Mouse (Mus musculus): ENCODE results near the gene Msrb3. TPM values are rescaled to one million over a fixed set of nuclear protein-coding genes. Genes with fewer than 3 reads are reported as not detected.
"Not testable (repeated sequence)": the region's sequence is repeated elsewhere in the genome, so short reads cannot be mapped to it uniquely, and the experiment has no call there.

Msrb3 gene
- polyA plus RNA-seq, 1 experiment, result 28.9 TPM

GRCm38 (mm10) chr10:120777499-120777898 is 121.4 kb downstream of the Msrb3 start:
- H3K4me3 ChIP-seq (ENCODE audit: insufficient read depth, low read depth, low read length), result no peak overlapping the region
- H3K27ac ChIP-seq (replicated peaks; ENCODE audit: low read depth, low read length), result no peak overlapping the region
- no peaks in the 10 kb centered on the region for H3K4me1 ChIP-seq (ENCODE audit: control insufficient read depth, insufficient read depth, insufficient read length, low read length)

- no peak overlapping the region for H3K4me3 ChIP-seq (ENCODE audit: insufficient read depth, low read depth, low read length)
- H3K27ac ChIP-seq (replicated peaks; ENCODE audit: low read depth, low read length), result no peak overlapping the region
- H3K4me1 ChIP-seq (ENCODE audit: control insufficient read depth, insufficient read depth, insufficient read length, low read length), result no peaks in the 10 kb centered on the region
These were observed 123.5 kb downstream of the Msrb3 start for GRCm38 (mm10) chr10:120775361-120775760.

- Histone ChIP-seq H3K27ac (replicated peaks; ENCODE audit: low read depth, low read length) (no peak overlapping the region), H3K4me3 (ENCODE audit: insufficient read depth, low read depth, low read length) (no peak overlapping the region), H3K4me1 (ENCODE audit: control insufficient read depth, insufficient read depth, insufficient read length, low read length) (no peaks in the 10 kb centered on the region; the same call in 1 of the 2 replicates)
These were observed 131.5 kb downstream of the Msrb3 start for GRCm38 (mm10) chr10:120767418-120767817.

- no peak overlapping the region for H3K4me3 ChIP-seq (ENCODE audit: insufficient read depth, low read depth, low read length)
- no peak overlapping the region for H3K27ac ChIP-seq (replicated peaks; ENCODE audit: low read depth, low read length)
- no peaks in the 10 kb centered on the region; the same call in 1 of the 2 replicates for H3K4me1 ChIP-seq (ENCODE audit: control insufficient read depth, insufficient read depth, insufficient read length, low read length)
These were observed 133.5 kb downstream of the Msrb3 start for GRCm38 (mm10) chr10:120765398-120765797.

- Histone ChIP-seq H3K27ac (replicated peaks; ENCODE audit: low read depth, low read length) (no peak overlapping the region), H3K4me1 (ENCODE audit: control insufficient read depth, insufficient read depth, insufficient read length, low read length) (no peaks in the 10 kb centered on the region; the same call in 1 of the 2 replicates), H3K4me3 (ENCODE audit: insufficient read depth, low read depth, low read length) (no peak overlapping the region)
These were observed 135.0 kb downstream of the Msrb3 start for GRCm38 (mm10) chr10:120763656-120764466.

GRCm38 (mm10) chr10:120762958-120763357 is 135.9 kb downstream of the Msrb3 start:
- no peak overlapping the region for H3K4me3 ChIP-seq (ENCODE audit: insufficient read depth, low read depth, low read length)
- H3K4me1 ChIP-seq (ENCODE audit: control insufficient read depth, insufficient read depth, insufficient read length, low read length), result no peaks in the 10 kb centered on the region; the same call in 1 of the 2 replicates
- H3K27ac ChIP-seq (replicated peaks; ENCODE audit: low read depth, low read length), result no peak overlapping the region

- H3K4me3 ChIP-seq (ENCODE audit: insufficient read depth, low read depth, low read length), result no peak overlapping the region
- no peaks in the 10 kb centered on the region; the same call in 1 of the 2 replicates for H3K4me1 ChIP-seq (ENCODE audit: control insufficient read depth, insufficient read depth, insufficient read length, low read length)
- H3K27ac ChIP-seq (replicated peaks; ENCODE audit: low read depth, low read length), result no peak overlapping the region
These were observed 138.2 kb downstream of the Msrb3 start for GRCm38 (mm10) chr10:120760679-120761078.

- H3K27ac ChIP-seq (replicated peaks; ENCODE audit: low read depth, low read length), result no peak overlapping the region
- H3K4me3 ChIP-seq (ENCODE audit: insufficient read depth, low read depth, low read length), result no peak overlapping the region
- H3K4me1 ChIP-seq (ENCODE audit: control insufficient read depth, insufficient read depth, insufficient read length, low read length), result no peaks in the 10 kb centered on the region; the same call in 1 of the 2 replicates
These were observed 139.0 kb downstream of the Msrb3 start for GRCm38 (mm10) chr10:120759883-120760282.

GRCm38 (mm10) chr10:120752454-120752853 is 146.4 kb downstream of the Msrb3 start:
- Histone ChIP-seq H3K4me3 (ENCODE audit: insufficient read depth, low read depth, low read length) (no peak overlapping the region), H3K27ac (replicated peaks; ENCODE audit: low read depth, low read length) (no peak overlapping the region), H3K4me1 (ENCODE audit: control insufficient read depth, insufficient read depth, insufficient read length, low read length) (no peaks in the 10 kb centered on the region)

GRCm38 (mm10) chr10:120751821-120752261 is 147.1 kb downstream of the Msrb3 start:
- Histone ChIP-seq H3K27ac (replicated peaks; ENCODE audit: low read depth, low read length) (no peak overlapping the region), H3K4me3 (ENCODE audit: insufficient read depth, low read depth, low read length) (no peak overlapping the region)

GRCm38 (mm10) chr10:120751295-120751722 is 147.6 kb downstream of the Msrb3 start:
- no peak overlapping the region for H3K27ac ChIP-seq (replicated peaks; ENCODE audit: low read depth, low read length)

More at GRCm38 (mm10) chr10:120751821-120752261, 147.1 kb downstream of the Msrb3 start:
- no peaks in the 10 kb centered on the region for H3K4me1 ChIP-seq (ENCODE audit: control insufficient read depth, insufficient read depth, insufficient read length, low read length)

GRCm38 (mm10) chr10:120749556-120749955 is 149.3 kb downstream of the Msrb3 start:
- H3K27ac ChIP-seq (replicated peaks; ENCODE audit: low read depth, low read length); H3K4me3 ChIP-seq (ENCODE audit: insufficient read depth, low read depth, low read length); H3K4me1 ChIP-seq (ENCODE audit: control insufficient read depth, insufficient read depth, insufficient read length, low read length): not testable (repeated sequence)

More at GRCm38 (mm10) chr10:120751295-120751722, 147.6 kb downstream of the Msrb3 start:
- no peak overlapping the region for H3K4me3 ChIP-seq (ENCODE audit: insufficient read depth, low read depth, low read length)
- no peaks in the 10 kb centered on the region for H3K4me1 ChIP-seq (ENCODE audit: control insufficient read depth, insufficient read depth, insufficient read length, low read length)

- Histone ChIP-seq H3K4me3 (ENCODE audit: insufficient read depth, low read depth, low read length) (no peak overlapping the region), H3K27ac (replicated peaks; ENCODE audit: low read depth, low read length) (no peak overlapping the region), H3K4me1 (ENCODE audit: control insufficient read depth, insufficient read depth, insufficient read length, low read length) (no peaks in the 10 kb centered on the region)
These were observed 150.7 kb downstream of the Msrb3 start for GRCm38 (mm10) chr10:120748156-120748555.

- Histone ChIP-seq H3K27ac (replicated peaks; ENCODE audit: low read depth, low read length) (no peak overlapping the region), H3K4me1 (ENCODE audit: control insufficient read depth, insufficient read depth, insufficient read length, low read length) (no peaks in the 10 kb centered on the region), H3K4me3 (ENCODE audit: insufficient read depth, low read depth, low read length) (peak overlapping the region; percentile 46)
These were observed 153.6 kb downstream of the Msrb3 start for GRCm38 (mm10) chr10:120745138-120745856.

GRCm38 (mm10) chr10:120744441-120745137 is 154.3 kb downstream of the Msrb3 start:
- no peak overlapping the region for H3K27ac ChIP-seq (replicated peaks; ENCODE audit: low read depth, low read length)

More at GRCm38 (mm10) chr10:120744441-120745137, 154.3 kb downstream of the Msrb3 start:
- Histone ChIP-seq H3K4me1 (ENCODE audit: control insufficient read depth, insufficient read depth, insufficient read length, low read length) (no peaks in the 10 kb centered on the region), H3K4me3 (ENCODE audit: insufficient read depth, low read depth, low read length) (peak overlapping the region; percentile 46)

Data from brown adipose tissue, adult 24 weeks (tissue).